Mouse (Mus musculus) Patski (cell line): ENCODE results near the gene Gm45234. TPM values are rescaled to one million over a fixed set of nuclear protein-coding genes. Genes with fewer than 3 reads are reported as not detected.

Source experiments
- ATAC-seq: fragments of 100-300 bp; one replicate; pipeline ENCODE4 v1.8.0; 2021
- CTCF ChIA-PET: fragments of 350-600 bp; sonication (Branson Sonifier 250); formaldehyde crosslinking; loops from one replicate; lab custom pipeline; 2022; ENCODE audit warnings: inconsistent platforms; lab: Charles Lee
- POLR2A ChIA-PET: fragments of 350-600 bp; sonication (Branson Sonifier 250); formaldehyde crosslinking; loops from one replicate; lab custom pipeline; 2022; ENCODE audit warnings: antibody characterized with exemption, inconsistent platforms; lab: Charles Lee
- DNase-seq: peaks from one replicate; pipeline ENCODE4 v3.0.0-alpha.2; 2011; ENCODE audit warnings: low read depth, low spot score
- H3K27me3 ChIP-seq: fragments of 371-371 bp; one replicate; pipeline ENCODE4 v1.5.1; 2021
- CTCF ChIP-seq: fragments of 100-300 bp; IDR thresholded peaks from one replicate; pipeline ENCODE4 v1.5.1; 2021
- in situ Hi-C: fragments of 300-500 bp; cut with MboI; formaldehyde crosslinking; loops from 3 replicates; pipeline ENCODE4 v1.11.1; 2018; ENCODE audit warnings: low pct_unique_long_range_greater_than_20kb, mixed read lengths
- polyA plus RNA-seq: library from polyadenylated mRNA; unstranded; gene quantifications from one replicate; pipeline ENCODE4 v1.2.3, GENCODE M21; 2021

Gene Gm45234
- polyA plus RNA-seq, 1 experiment from 2014 or later: 0.82 TPM

DNA sequence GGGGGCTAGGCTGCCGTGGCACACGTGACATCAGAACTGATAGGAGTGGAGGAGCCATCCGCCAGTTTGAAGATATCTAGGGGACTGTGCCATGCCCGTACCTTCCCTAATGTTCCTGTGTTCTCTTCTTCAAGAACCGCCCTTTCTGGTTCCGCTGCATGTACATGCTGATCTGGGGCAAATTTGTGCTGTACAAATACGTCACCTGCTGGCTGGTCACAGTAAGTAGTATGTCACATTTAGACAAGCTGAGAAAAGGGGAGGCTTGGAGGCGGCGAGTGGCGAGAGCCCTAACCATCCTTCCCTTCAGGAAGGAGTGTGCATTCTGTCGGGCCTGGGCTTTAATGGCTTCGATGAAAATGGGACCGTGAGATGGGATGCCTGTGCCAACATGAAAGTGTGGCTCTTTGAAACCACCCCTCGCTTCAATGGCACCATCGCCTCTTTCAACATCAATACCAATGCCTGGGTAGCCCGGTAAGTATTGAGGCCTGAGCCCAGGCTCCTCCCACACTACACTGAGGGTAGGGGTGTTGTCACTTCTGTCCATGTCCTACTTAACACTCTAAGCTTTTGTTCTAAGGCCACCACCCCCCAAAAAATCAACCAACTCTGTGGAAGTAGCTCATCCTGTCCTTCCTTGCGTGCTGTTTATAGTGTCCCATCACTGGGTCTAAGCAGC lies 53.6 kb downstream of the Gm45234 start:
- POLR2A ChIA-PET: interaction anchor here (1.1 to 3.0 kb wide), 5 partner anchors 9 to 40 kb away, joined by 3 to 14 read pairs (median 3); partner anchors contain the start of genes Emg1, Lpcat3 and Phb2
- H3K27me3 ChIP-seq: no peaks in the 10 kb centered on the region
- ATAC-seq (no peak), DNase-seq (no peak)
- CTCF ChIA-PET: interaction anchor here (0.8 to 4.7 kb wide), 17 partner anchors 9 to 68 kb away, joined by 3 to 32 read pairs (median 4); partner anchors contain the start of genes Emg1, Grcc10, Lpcat3 and Phb2
- TF ChIP-seq CTCF: no peak
- in situ Hi-C loops: no loop called here

DNA sequence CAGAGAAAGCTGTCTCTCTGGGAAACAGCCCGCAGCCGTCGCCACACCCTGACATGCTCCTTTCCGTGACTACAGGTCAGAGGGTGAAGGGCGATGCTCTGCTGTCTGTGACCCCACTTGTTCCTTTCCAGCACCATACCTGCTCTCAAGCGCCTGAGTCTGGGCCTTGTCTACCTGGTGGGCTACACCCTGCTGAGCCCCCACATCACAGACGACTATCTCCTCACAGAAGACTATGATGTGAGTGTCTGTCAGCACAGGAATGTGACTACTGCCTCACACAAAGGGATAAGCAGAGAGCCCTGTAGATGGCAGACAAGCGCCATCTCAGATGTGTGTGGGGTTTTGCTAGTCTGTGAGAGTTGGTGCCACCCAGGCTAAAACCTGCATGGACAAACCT lies 54.5 kb downstream of the Gm45234 start:
- DNase-seq: no peak
- in situ Hi-C loops: no loop called here
- TF ChIP-seq CTCF: no peak
- ChIA-PET POLR2A (interaction anchor here (1.1 to 3.0 kb wide), 3 partner anchors 10 to 39 kb away, joined by 3 to 14 read pairs (median 3); partner anchors contain the start of genes Emg1, Lpcat3 and Phb2), CTCF (interaction anchor here (1.0 to 4.7 kb wide), 4 partner anchors 8 to 39 kb away, joined by 3 to 32 read pairs (median 16); partner anchors contain the start of gene Lpcat3)
- ATAC-seq: no peak
- no peaks in the 10 kb centered on the region for H3K27me3 ChIP-seq

DNA sequence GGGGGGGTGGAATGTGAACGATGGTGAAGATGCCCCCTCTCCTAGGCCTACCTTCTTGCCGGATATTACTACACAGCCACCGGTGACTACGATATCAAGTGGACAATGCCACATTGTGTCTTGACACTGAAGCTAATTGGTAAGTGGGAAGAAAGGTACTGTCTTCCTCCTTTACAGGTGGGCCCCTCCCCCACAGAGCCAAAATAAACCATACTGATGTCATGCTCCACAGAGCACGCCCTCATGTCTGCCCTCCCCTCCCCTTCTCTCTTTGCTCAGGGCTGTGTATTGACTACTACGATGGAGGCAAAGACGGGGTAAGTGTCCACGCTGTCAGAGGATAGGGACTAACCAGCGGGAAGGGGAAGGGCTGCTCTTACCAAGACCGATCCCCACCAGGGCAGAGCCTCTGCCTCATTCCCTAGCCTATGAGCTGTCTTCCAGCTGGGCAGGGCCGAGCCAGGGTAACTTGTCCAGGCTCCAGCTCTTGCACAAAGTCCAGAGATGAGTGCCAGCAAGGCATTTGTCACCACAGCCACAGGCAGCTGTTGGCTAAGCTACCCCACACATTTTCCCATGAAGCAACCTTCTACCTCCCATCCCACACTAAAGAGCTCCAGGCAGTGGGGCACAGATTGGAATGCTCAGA lies 55.7 kb downstream of the Gm45234 start:
- DNase-seq: peak; percentile 79
- H3K27me3 ChIP-seq: no peaks in the 10 kb centered on the region
- no peak for TF ChIP-seq CTCF
- in situ Hi-C loops: no loop called here
- CTCF ChIA-PET: interaction anchor here (0.9 to 4.7 kb wide), 7 partner anchors 9 to 59 kb away, joined by 3 to 23 read pairs (median 6); partner anchors contain the start of gene Lpcat3
- POLR2A ChIA-PET: interaction anchor here (0.6 to 2.1 kb wide), 2 partner anchors 14 to 18 kb away, joined by 3 to 6 read pairs; no protein-coding TSS in a partner anchor
- peak; percentile 94 for ATAC-seq

GRCm38 (mm10) chr6:124699366-124699765 lies 56.5 kb downstream of the Gm45234 start:
- no peaks in the 10 kb centered on the region for H3K27me3 ChIP-seq
- no peak for ATAC-seq
- ChIA-PET POLR2A (interaction anchor here (2.1 kb wide), 1 partner anchor 18 kb away, joined by 6 read pairs; no protein-coding TSS in a partner anchor), CTCF (interaction anchor here (1.0 to 4.7 kb wide), 4 partner anchors 8 to 58 kb away, joined by 3 to 23 read pairs (median 6); partner anchors contain the start of gene Lpcat3)
- DNase-seq: no peak
- no peak for TF ChIP-seq CTCF
- in situ Hi-C loops: no loop called here

DNA sequence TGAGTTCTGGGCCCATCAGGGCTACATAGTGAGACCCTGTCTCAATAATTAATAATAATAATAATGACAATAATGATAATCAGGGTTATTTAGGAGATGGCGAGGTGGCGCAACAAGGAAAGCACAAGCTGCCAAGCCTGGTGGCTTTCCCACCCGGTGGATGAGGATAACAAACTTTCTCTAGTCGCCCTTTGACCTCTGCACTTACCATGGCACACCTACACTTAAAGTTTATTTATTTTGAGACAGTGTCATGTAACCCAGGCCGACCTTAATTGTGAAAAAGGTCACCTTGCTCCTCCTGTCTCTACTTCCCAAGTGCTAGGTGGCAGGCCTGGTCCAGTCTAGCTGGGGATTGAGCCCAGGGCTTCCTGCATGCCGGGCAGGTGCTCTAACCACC lies 57.1 kb downstream of the Gm45234 start:
- in situ Hi-C loops: no loop called here
- DNase-seq (no peak), ATAC-seq (no peak)
- H3K27me3 ChIP-seq: no peaks in the 10 kb centered on the region
- POLR2A ChIA-PET: interaction anchor here (2.1 kb wide), 1 partner anchor 17 kb away, joined by 6 read pairs; no protein-coding TSS in a partner anchor
- CTCF ChIA-PET: interaction anchor here (1.0 to 2.1 kb wide), 4 partner anchors 7 to 58 kb away, joined by 3 to 6 read pairs (median 4); no protein-coding TSS in a partner anchor
- no peak for TF ChIP-seq CTCF

GRCm38 (mm10) chr6:124696441-124697150 lies 59.2 kb downstream of the Gm45234 start:
- CTCF ChIA-PET: interaction anchor here (0.9 kb wide), 1 partner anchor 9 kb away, joined by 4 read pairs; no protein-coding TSS in a partner anchor
- DNase-seq (no peak), ATAC-seq (no peak)
- POLR2A ChIA-PET: no interaction called here
- in situ Hi-C loops: no loop called here
- H3K27me3 ChIP-seq: no peaks in the 10 kb centered on the region
- TF ChIP-seq CTCF: no peak

DNA sequence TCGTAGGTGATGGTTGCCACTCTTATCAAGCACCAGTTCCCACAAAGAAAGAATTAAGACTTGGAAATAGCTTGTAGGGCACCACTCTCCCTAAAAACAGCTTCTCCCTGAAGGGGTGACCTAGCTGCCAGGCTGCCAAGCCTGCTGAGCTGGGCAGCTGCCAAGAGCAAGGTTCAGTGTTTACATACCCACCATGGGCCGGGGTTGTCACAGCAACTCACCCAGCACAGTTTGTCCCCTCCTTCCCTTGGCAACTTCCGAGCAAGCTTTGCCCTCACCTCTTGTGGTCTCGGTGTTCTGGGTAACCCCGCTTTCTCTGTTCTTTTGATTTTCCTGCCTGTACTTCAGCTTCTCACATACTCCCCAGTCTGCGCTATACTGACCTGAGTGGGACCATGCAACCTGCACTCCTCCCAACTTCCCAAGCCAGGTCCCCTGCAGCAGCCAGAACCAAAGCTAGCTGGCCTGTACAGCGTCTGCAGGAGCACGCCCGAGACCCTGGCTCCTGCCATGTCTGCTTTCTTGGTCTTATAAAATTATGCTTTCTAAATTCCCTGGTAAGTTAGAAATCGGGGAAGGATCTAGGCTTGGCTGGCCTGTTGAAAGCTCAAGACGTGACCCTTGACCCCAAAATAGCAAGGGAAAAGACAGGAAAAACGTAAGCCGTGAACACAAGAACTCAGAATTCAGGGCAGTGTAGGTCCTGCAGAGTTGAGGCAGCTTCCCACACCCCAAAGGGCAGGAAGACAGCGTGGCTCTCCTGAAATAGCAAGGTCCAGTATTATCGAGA lies 61.5 kb downstream of the Gm45234 start:
- peak; percentile 80 for ATAC-seq
- DNase-seq: peak; percentile 81
- ChIA-PET POLR2A (interaction anchor here (0.6 to 1.6 kb wide), 6 partner anchors 10 to 118 kb away, joined by 3 to 7 read pairs (median 6); no protein-coding TSS in a partner anchor), CTCF (interaction anchor here (0.8 to 4.5 kb wide), 13 partner anchors 8 to 65 kb away, joined by 3 to 32 read pairs (median 3); partner anchors contain the start of genes Emg1, Lpcat3 and Phb2)
- in situ Hi-C loops: no loop called here
- no peaks in the 10 kb centered on the region for H3K27me3 ChIP-seq
- TF ChIP-seq CTCF: no peak

DNA sequence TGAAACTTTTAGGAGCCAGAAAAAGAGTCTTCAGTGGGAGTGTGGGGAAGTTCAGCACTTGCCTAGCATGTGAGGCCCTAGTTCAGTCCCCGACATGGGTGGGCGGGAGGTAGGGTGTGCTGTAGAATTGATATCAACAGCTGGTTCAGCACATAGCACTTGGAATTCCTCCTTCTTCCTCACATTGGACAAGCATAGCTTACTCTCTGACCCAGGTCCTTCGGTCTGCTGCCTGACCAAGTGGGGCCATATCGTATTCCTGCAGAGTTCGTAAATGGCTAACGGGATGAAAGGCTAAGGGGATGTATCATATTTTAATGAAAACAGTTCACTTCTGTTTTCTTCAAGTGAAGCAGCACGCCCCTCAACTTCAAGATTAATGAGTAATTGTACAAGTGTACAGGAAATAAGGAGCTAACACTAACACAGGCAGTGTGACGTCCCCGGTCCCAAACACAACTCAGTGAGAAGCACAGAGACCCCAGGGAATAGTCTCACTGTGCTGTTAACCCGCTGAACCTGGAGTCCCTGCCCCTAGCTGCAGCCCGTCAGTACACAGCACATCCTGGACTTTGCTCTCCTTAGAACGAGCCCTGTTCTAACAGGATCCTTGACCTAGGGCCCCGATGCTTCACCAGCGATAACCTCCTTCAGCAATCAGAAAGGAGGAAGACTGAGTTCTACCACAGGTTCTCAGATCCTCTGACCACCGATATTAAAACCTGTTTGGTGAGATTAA lies 62.4 kb downstream of the Gm45234 start:
- ChIA-PET POLR2A (interaction anchor here (0.8 to 1.6 kb wide), 5 partner anchors 9 to 113 kb away, joined by 3 to 7 read pairs (median 6); no protein-coding TSS in a partner anchor), CTCF (interaction anchor here (0.8 to 4.5 kb wide), 10 partner anchors 9 to 66 kb away, joined by 3 to 32 read pairs (median 4); partner anchors contain the start of gene Lpcat3)
- H3K27me3 ChIP-seq: no peaks in the 10 kb centered on the region
- no peak for ATAC-seq
- in situ Hi-C loops: no loop called here
- no peak for TF ChIP-seq CTCF
- DNase-seq: no peak
